Mouse (Mus musculus) CD8-positive naive resting alpha-beta T cell, adult 2 months (primary cell): ENCODE data around the gene Lrrc52.

Experiments
- DNase-seq, 2 experiments: peaks; one replicate each; pipeline ENCODE4 v3.0.0; 2022; ENCODE audit warnings: low read depth in 2 of 2, low spot score in 2 of 2

The Lrrc52 gene

GRCm38 (mm10) chr1:167436186-167436975, 30.2 kb downstream of the Lrrc52 start:
- no peak for DNase-seq

GRCm38 (mm10) chr1:167434931-167435330, 31.6 kb downstream of the Lrrc52 start:
- no peak for DNase-seq

GRCm38 (mm10) chr1:167430976-167431676, 35.5 kb downstream of the Lrrc52 start:
- DNase-seq = no peak

- no peak for DNase-seq
Measured at GRCm38 (mm10) chr1:167426681-167427080, 39.9 kb downstream of the Lrrc52 start.

GRCm38 (mm10) chr1:167425572-167425971, 41.0 kb downstream of the Lrrc52 start:
- no peak for DNase-seq

GRCm38 (mm10) chr1:167422501-167423240, 43.9 kb downstream of the Lrrc52 start:
- DNase-seq = no peak

GRCm38 (mm10) chr1:167414846-167415245, 51.7 kb downstream of the Lrrc52 start:
- peak; percentile 24 to 55 for DNase-seq

- DNase-seq = no peak
Measured at GRCm38 (mm10) chr1:167411991-167412715, 54.4 kb downstream of the Lrrc52 start.

- DNase-seq = no peak
Measured at GRCm38 (mm10) chr1:167409601-167410000, 57.0 kb downstream of the Lrrc52 start.

GRCm38 (mm10) chr1:167405237-167405636, 61.3 kb downstream of the Lrrc52 start:
- no peak for DNase-seq
